Mouse (Mus musculus): ENCODE results near the gene Wdr74.

GRCm38 (mm10) chr19:8774951-8775421, 39.4 kb downstream of the Wdr74 start:
- TF ChIP-seq GABPA (IDR thresholded peaks at IDR 0.05; ENCODE audit: insufficient replicate concordance, low read depth, low read length) (no peak), POLR2A (IDR thresholded peaks at IDR 0.05; ENCODE audit: low read depth, low read length) (no peak), JUND (conservative IDR thresholded peaks at IDR 0.05; ENCODE audit: low read depth, low read length) (no peak), NELFE (IDR thresholded peaks at IDR 0.05; ENCODE audit: low read depth, low read length) (no peak), NRF1 (IDR thresholded peaks at IDR 0.05; ENCODE audit: low read depth, low read length) (no peak), POLR2AphosphoS2 (IDR thresholded peaks at IDR 0.05; ENCODE audit: low read depth, low read length) (no peak), CTCF (conservative IDR thresholded peaks at IDR 0.05 in 1 of 2, IDR thresholded peaks at IDR 0.05 in 1 of 2; ENCODE audit: low read depth in 2 of 2, low read length in 2 of 2) (no peak), RAD21 (IDR thresholded peaks at IDR 0.05; ENCODE audit: low read depth, low read length) (no peak), USF1 (IDR thresholded peaks at IDR 0.05; ENCODE audit: low read depth, low read length) (no peak), ELF1 (IDR thresholded peaks at IDR 0.05; ENCODE audit: low read depth, low read length) (no peak), IRF4 (IDR thresholded peaks at IDR 0.05; ENCODE audit: low read depth, low read length) (no peak), TBP (conservative IDR thresholded peaks at IDR 0.05; ENCODE audit: low read depth, low read length) (no peak), MAX (IDR thresholded peaks at IDR 0.05; ENCODE audit: low read length) (no peak)
